Mouse (Mus musculus) granulocyte monocyte progenitor cell, adult 5-6 weeks (primary cell): ENCODE results near the gene Cdh23. TPM values are rescaled to one million over a fixed set of nuclear protein-coding genes. Genes with fewer than 3 reads are reported as not detected.

Experiments used
- ATAC-seq: replicated peaks from 2 replicates; pipeline ENCODE4 v1.8.0; 2016; ENCODE audit warnings: mild to moderate bottlenecking, moderate TSS enrichment, inconsistent platforms; ENCODE audit not compliant: poor library complexity, severe bottlenecking
- total RNA-seq, 2 experiments: library from RNA; stranded (forward) in 1 of 2; stranded (reverse) in 1 of 2; fragments of 200-712, 200-1000 nt in 1 of 2; fragments of >200 nt in 1 of 2; fragmentation: Nextera tagmentation in 1 of 2; gene quantifications; 2 replicates each; pipeline ENCODE4 v1.2.3; 2014 to 2017

Gene Cdh23
- total RNA-seq, 2 experiments from 2014 or later = not detected

- no peak for ATAC-seq
Measured at GRCm38 (mm10) chr10:60653106-60653505, 43.2 kb downstream of the Cdh23 start.

GRCm38 (mm10) chr10:60644079-60644641, 52.1 kb downstream of the Cdh23 start:
- ATAC-seq = no peak

- ATAC-seq = peak; percentile 62
Measured at GRCm38 (mm10) chr10:60639291-60639690, 57.0 kb downstream of the Cdh23 start.

- no peak for ATAC-seq
Measured at GRCm38 (mm10) chr10:60635568-60636295, 60.6 kb downstream of the Cdh23 start.

GRCm38 (mm10) chr10:60634391-60634790, 61.9 kb downstream of the Cdh23 start:
- no peak for ATAC-seq

- no peak; the same call in 1 of the 2 replicates for ATAC-seq
Measured at GRCm38 (mm10) chr10:60626086-60626485, 70.2 kb downstream of the Cdh23 start.

GRCm38 (mm10) chr10:60625511-60625910, 70.8 kb downstream of the Cdh23 start:
- ATAC-seq = no peak

GRCm38 (mm10) chr10:60624945-60625344, 71.3 kb downstream of the Cdh23 start:
- ATAC-seq = no peak

GRCm38 (mm10) chr10:60624217-60624708, 72.0 kb downstream of the Cdh23 start:
- no peak for ATAC-seq

- no peak for ATAC-seq
Measured at GRCm38 (mm10) chr10:60622836-60623235, 73.5 kb downstream of the Cdh23 start.

GRCm38 (mm10) chr10:60621470-60622170, 74.7 kb downstream of the Cdh23 start:
- ATAC-seq = no peak

GRCm38 (mm10) chr10:60615898-60616297, 80.4 kb downstream of the Cdh23 start:
- peak; percentile 71 for ATAC-seq

- no peak for ATAC-seq
Measured at GRCm38 (mm10) chr10:60612893-60613292, 83.4 kb downstream of the Cdh23 start.

- no peak for ATAC-seq
Measured at GRCm38 (mm10) chr10:60607166-60607565, 89.1 kb downstream of the Cdh23 start.

GRCm38 (mm10) chr10:60606661-60607060, 89.6 kb downstream of the Cdh23 start:
- ATAC-seq = no peak

GRCm38 (mm10) chr10:60602235-60602634, 94.1 kb downstream of the Cdh23 start:
- ATAC-seq = no peak

GRCm38 (mm10) chr10:60595166-60595565, 101.1 kb downstream of the Cdh23 start:
- ATAC-seq = no peak

GRCm38 (mm10) chr10:60592881-60593575, 103.3 kb downstream of the Cdh23 start:
- ATAC-seq = no peak

- no peak for ATAC-seq
Measured at GRCm38 (mm10) chr10:60591281-60591680, 105.0 kb downstream of the Cdh23 start.

- ATAC-seq = no peak
Measured at GRCm38 (mm10) chr10:60590241-60590640, 106.0 kb downstream of the Cdh23 start.

- ATAC-seq = no peak
Measured at GRCm38 (mm10) chr10:60585691-60586090, 110.6 kb downstream of the Cdh23 start.
